Mouse (Mus musculus): ENCODE results near the gene Cracr2b. TPM values are rescaled to one million over a fixed set of nuclear protein-coding genes. Genes with fewer than 3 reads are reported as not detected.

The Cracr2b gene
- 12.4 and 20.7 TPM in 2 replicates for polyA plus RNA-seq (2011; ENCODE audit: insufficient read depth, insufficient read length, low replicate concordance, missing spikeins)

- WGBS, result 53% methylated on average over 15 of the region's 15 CpGs
- peaks cover 3% of the 10 kb centered on the region; the same call in 1 of the 2 replicates for H3K4me1 ChIP-seq (ENCODE audit: control insufficient read depth, insufficient read depth, low read length)
Measured at GRCm38 (mm10) chr7:141460391-141461113, at the start of gene Cracr2b. Gene Cracr2b (plus strand): TSS chr7:141461094.

DNA sequence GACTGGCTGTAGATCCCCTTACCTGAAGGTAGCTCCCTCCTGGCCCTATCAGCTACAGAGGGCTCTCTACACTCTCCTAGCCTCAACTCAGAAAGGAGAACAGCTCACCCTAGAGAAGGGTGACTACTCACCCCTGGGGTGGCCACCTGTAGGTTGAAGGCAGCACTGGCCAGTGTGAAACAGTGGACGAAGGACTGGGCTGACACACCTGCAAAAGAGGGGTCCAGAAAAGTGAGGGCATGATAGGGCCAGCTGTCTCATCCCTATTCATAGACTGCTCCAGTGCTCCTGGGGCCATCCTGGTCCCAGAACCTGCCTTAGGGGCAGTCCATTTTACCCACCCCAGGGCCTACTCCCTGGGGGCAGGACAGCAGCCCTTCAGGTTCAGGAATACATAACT lies 49.2 kb upstream of the Cracr2b start:
- H3K4me1 ChIP-seq (ENCODE audit: control insufficient read depth, insufficient read depth, low read length), result peaks cover 1% of the 10 kb centered on the region; the same call in 1 of the 2 replicates
- no peak overlapping the region for H3K27ac ChIP-seq (ENCODE audit: control insufficient read depth, insufficient read depth, low read depth, low read length, poor library complexity)
- H3K4me3 ChIP-seq (replicated peaks; ENCODE audit: control insufficient read depth, low read depth, low read length), result no peak overlapping the region
- no peak for TF ChIP-seq POLR2A (IDR thresholded peaks at IDR 0.05; ENCODE audit: borderline replicate concordance, control insufficient read depth, low read depth, low read length)
- WGBS, result 90% methylated on average over 1 of the region's 1 CpGs

More at GRCm38 (mm10) chr7:141460391-141461113, at the start of gene Cracr2b:
- Histone ChIP-seq H3K27ac (ENCODE audit: control insufficient read depth, insufficient read depth, low read depth, low read length, poor library complexity) (no peak within 1 kb of the TSS; the same call in 1 of the 2 replicates), H3K4me3 (replicated peaks; ENCODE audit: control insufficient read depth, low read depth, low read length) (peak within 1 kb of the TSS; percentile 26)
- TF ChIP-seq CTCF (IDR thresholded peaks at IDR 0.05; ENCODE audit: control insufficient read depth, insufficient read depth, low read length) (no peak), POLR2A (IDR thresholded peaks at IDR 0.05; ENCODE audit: borderline replicate concordance, control insufficient read depth, low read depth, low read length) (no peak; the same call in 1 of the 2 replicates)

GRCm38 (mm10) chr7:141413331-141413730 lies 47.6 kb upstream of the Cracr2b start:
- WGBS, result 6% methylated on average over 16 of the region's 16 CpGs
- Histone ChIP-seq H3K27ac (ENCODE audit: control insufficient read depth, insufficient read depth, low read depth, low read length, poor library complexity) (peak overlapping the region; percentile 64), H3K4me1 (ENCODE audit: control insufficient read depth, insufficient read depth, low read length) (peaks cover 1% of the 10 kb centered on the region; the same call in 1 of the 2 replicates), H3K4me3 (replicated peaks; ENCODE audit: control insufficient read depth, low read depth, low read length) (peak overlapping the region; percentile 88)
- TF ChIP-seq POLR2A (IDR thresholded peaks at IDR 0.05; ENCODE audit: borderline replicate concordance, control insufficient read depth, low read depth, low read length) (no peak), CTCF (IDR thresholded peaks at IDR 0.05; ENCODE audit: control insufficient read depth, insufficient read depth, low read length) (no peak)

DNA sequence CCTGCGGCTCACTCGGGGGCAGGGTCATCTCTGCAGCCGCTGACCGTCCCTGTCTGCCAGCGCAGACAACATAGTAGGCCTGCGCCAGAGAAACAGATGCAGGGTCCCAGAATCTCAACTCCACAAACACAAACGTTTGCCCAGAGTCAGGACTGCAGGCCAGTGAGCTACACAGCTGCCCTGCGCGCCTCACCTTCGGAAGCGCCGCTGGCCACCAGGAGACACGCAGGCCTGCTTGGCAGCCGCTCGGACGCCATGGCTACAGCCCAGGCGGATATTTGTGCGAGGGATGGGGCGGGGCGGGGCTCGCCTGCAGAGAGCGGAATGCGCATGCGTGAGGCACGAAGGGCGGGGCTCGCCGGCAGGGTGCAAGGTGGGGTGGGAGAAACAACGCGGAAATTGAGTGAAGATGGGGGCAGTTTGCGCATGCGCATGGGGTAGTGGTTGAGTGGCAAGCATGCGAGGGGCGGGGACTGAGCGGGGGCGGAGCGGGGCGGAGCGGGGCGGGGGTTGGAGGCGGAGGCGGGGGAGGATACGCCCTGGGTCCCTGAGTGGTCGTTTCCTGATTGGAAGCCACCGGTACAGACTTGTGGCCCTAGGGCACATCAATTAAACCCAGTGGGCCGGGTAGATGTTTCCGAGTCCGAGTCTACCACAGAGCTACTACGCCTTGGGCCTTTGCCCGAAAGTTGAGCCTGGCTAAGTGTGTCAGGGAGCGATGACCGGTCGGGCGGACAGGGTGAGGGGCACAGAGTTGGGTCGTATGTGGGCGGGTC lies 46.9 kb upstream of the Cracr2b start, which contains the start of gene Gatd1:
TSS of gene Gatd1 (minus strand) at position 328 of the 776 bp plus-strand sequence.
- TF ChIP-seq POLR2A (IDR thresholded peaks at IDR 0.05; ENCODE audit: borderline replicate concordance, control insufficient read depth, low read depth, low read length), result peak; percentile 72; the same call in 1 of the 2 replicates
- peak; percentile 32; the same call in 1 of the 2 replicates for TF ChIP-seq CTCF (IDR thresholded peaks at IDR 0.05; ENCODE audit: control insufficient read depth, insufficient read depth, low read length)
- Histone ChIP-seq H3K27ac (ENCODE audit: control insufficient read depth, insufficient read depth, low read depth, low read length, poor library complexity) (peak within 1 kb of the TSS; percentile 64), H3K4me1 (ENCODE audit: control insufficient read depth, insufficient read depth, low read length) (peaks cover under 1% of the 10 kb centered on the region; the same call in 1 of the 2 replicates), H3K4me3 (replicated peaks; ENCODE audit: control insufficient read depth, low read depth, low read length) (peak within 1 kb of the TSS; percentile 88)
- WGBS, result under 1% methylated on average over 56 of the region's 56 CpGs

- 78% methylated on average over 6 of the region's 6 CpGs for WGBS
- Histone ChIP-seq H3K4me1 (ENCODE audit: control insufficient read depth, insufficient read depth, low read length) (no peaks in the 10 kb centered on the region), H3K27ac (ENCODE audit: control insufficient read depth, insufficient read depth, low read depth, low read length, poor library complexity) (no peak overlapping the region), H3K4me3 (replicated peaks; ENCODE audit: control insufficient read depth, low read depth, low read length) (no peak overlapping the region)
- no peak for TF ChIP-seq CTCF (IDR thresholded peaks at IDR 0.05; ENCODE audit: control insufficient read depth, insufficient read depth, low read length)
- TF ChIP-seq POLR2A (IDR thresholded peaks at IDR 0.05; ENCODE audit: borderline replicate concordance, control insufficient read depth, low read depth, low read length), result no peak
Measured at GRCm38 (mm10) chr7:141416144-141416841, 44.6 kb upstream of the Cracr2b start.

- TF ChIP-seq POLR2A (IDR thresholded peaks at IDR 0.05; ENCODE audit: borderline replicate concordance, control insufficient read depth, low read depth, low read length), result no peak
- TF ChIP-seq CTCF (IDR thresholded peaks at IDR 0.05; ENCODE audit: control insufficient read depth, insufficient read depth, low read length), result no peak
- WGBS, result 76% methylated on average over 8 of the region's 8 CpGs
Measured at GRCm38 (mm10) chr7:141417731-141418681, 42.9 kb upstream of the Cracr2b start.

DNA sequence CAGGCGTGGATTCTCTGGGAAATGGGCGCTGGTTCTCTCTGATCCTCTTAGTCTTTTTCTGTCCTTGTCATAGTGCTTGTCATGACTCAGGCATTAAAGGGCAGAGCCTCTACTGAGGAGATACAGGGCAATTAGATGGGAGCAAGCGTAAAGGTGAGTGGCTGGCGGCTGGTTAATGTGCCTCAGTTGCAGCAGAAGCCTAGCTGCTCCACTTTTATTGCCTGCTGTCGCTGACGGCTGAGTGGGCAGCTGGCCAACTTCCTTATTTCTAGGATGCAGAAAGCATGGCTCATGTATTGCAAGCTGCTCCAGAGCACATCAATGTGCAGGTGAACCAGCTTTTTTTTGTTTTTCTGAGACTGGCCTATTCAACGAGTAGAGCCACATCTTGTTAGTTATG lies 41.9 kb upstream of the Cracr2b start:
- Histone ChIP-seq H3K4me1 (ENCODE audit: control insufficient read depth, insufficient read depth, low read length) (no peaks in the 10 kb centered on the region), H3K4me3 (replicated peaks; ENCODE audit: control insufficient read depth, low read depth, low read length) (no peak overlapping the region), H3K27ac (ENCODE audit: control insufficient read depth, insufficient read depth, low read depth, low read length, poor library complexity) (no peak overlapping the region)
- TF ChIP-seq CTCF (IDR thresholded peaks at IDR 0.05; ENCODE audit: control insufficient read depth, insufficient read depth, low read length) (no peak), POLR2A (IDR thresholded peaks at IDR 0.05; ENCODE audit: borderline replicate concordance, control insufficient read depth, low read depth, low read length) (no peak)
- 29% methylated on average over 7 of the region's 7 CpGs for WGBS

More at GRCm38 (mm10) chr7:141417731-141418681, 42.9 kb upstream of the Cracr2b start:
- Histone ChIP-seq H3K4me3 (replicated peaks; ENCODE audit: control insufficient read depth, low read depth, low read length) (no peak overlapping the region), H3K27ac (ENCODE audit: control insufficient read depth, insufficient read depth, low read depth, low read length, poor library complexity) (no peak overlapping the region), H3K4me1 (ENCODE audit: control insufficient read depth, insufficient read depth, low read length) (no peaks in the 10 kb centered on the region)
